Mouse (Mus musculus) hindbrain, embryonic 15.5 days (tissue): Measurements from ENCODE around the gene Tmem132d. TPM values are rescaled to one million over a fixed set of nuclear protein-coding genes. Genes with fewer than 3 reads are reported as not detected.

ENCODE experiments used
- ATAC-seq: fragments of 200-750 bp; cut with Nextera tagmentation; 2 replicates; pipeline ENCODE4 v1.8.0; 2017; ENCODE audit warnings: low read depth, moderate number of reproducible peaks, moderate TSS enrichment; ENCODE audit not compliant: low FRiP score
- H3K27ac ChIP-seq: fragments of 300-500 bp; sonication (generic); replicated peaks from 2 replicates; pipeline ENCODE4 v1.5.1; 2015; ENCODE audit warnings: mild to moderate bottlenecking, inconsistent platforms
- H3K27me3 ChIP-seq: fragments of 300-500 bp; sonication (generic); 2 replicates; pipeline ENCODE4 v1.6.1; 2015; ENCODE audit warnings: control low read depth, inconsistent platforms
- H3K36me3 ChIP-seq: fragments of 300-500 bp; sonication (generic); 2 replicates; pipeline ENCODE4 v1.6.1; 2015; ENCODE audit warnings: control low read depth, inconsistent platforms
- H3K4me1 ChIP-seq: fragments of 300-500 bp; sonication (generic); replicated peaks from 2 replicates; pipeline ENCODE4 v1.6.1; 2015; ENCODE audit warnings: control low read depth, inconsistent platforms
- H3K4me2 ChIP-seq: fragments of 300-500 bp; sonication (generic); 2 replicates; pipeline ENCODE4 v1.6.1; 2015; ENCODE audit warnings: moderate library complexity, mild to moderate bottlenecking, inconsistent platforms
- H3K4me3 ChIP-seq: fragments of 300-500 bp; sonication (generic); 2 replicates; pipeline ENCODE4 v1.5.1; 2015; ENCODE audit warnings: mild to moderate bottlenecking, inconsistent platforms
- H3K9ac ChIP-seq: fragments of 300-500 bp; sonication (generic); 2 replicates; pipeline ENCODE4 v1.6.1; 2015; ENCODE audit warnings: inconsistent platforms
- H3K9me3 ChIP-seq: fragments of 300-500 bp; sonication (generic); 2 replicates; pipeline ENCODE4 v1.6.1; 2016; ENCODE audit warnings: control low read depth, inconsistent platforms
- WGBS: fragments of 180-500 bp; shearing (Covaris S2); methylation state at CpG from one replicate; pipeline ENCODE4 v1.1.7; 2015; 5-methylcytosine and 5-hydroxymethylcytosine counted together
- polyA plus RNA-seq: library from polyadenylated mRNA; unstranded; fragments of >200 nt; fragmentation: Nextera tagmentation; extraction: Ambion mirVana; gene quantifications from 2 replicates; pipeline ENCODE4 v1.2.1, GENCODE M21; 2015

The Tmem132d gene
- polyA plus RNA-seq, 1 experiment from 2014 or later: 6.3 TPM

DNA sequence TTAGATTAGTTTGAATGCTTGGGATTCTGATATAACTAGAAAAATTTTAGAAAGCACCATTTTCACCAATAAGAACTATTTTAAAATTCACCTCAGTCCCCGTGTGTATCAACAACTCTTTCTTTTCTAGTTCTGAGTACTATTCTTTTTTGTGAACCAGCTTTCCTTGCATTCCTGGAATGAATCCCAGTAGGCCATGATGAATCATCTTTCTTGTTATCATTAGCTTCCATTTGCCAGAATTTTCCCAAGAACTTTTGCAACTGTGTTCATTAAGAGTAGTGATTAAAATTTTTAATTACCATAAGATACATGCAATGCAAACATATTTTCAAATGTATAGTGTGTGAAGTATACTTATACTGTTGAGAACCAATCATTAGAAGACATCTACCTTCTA, 537.7 kb downstream of the Tmem132d start:
- peaks cover 6% of the 10 kb centered on the region; the same call in 1 of the 2 replicates for H3K4me1 ChIP-seq

DNA sequence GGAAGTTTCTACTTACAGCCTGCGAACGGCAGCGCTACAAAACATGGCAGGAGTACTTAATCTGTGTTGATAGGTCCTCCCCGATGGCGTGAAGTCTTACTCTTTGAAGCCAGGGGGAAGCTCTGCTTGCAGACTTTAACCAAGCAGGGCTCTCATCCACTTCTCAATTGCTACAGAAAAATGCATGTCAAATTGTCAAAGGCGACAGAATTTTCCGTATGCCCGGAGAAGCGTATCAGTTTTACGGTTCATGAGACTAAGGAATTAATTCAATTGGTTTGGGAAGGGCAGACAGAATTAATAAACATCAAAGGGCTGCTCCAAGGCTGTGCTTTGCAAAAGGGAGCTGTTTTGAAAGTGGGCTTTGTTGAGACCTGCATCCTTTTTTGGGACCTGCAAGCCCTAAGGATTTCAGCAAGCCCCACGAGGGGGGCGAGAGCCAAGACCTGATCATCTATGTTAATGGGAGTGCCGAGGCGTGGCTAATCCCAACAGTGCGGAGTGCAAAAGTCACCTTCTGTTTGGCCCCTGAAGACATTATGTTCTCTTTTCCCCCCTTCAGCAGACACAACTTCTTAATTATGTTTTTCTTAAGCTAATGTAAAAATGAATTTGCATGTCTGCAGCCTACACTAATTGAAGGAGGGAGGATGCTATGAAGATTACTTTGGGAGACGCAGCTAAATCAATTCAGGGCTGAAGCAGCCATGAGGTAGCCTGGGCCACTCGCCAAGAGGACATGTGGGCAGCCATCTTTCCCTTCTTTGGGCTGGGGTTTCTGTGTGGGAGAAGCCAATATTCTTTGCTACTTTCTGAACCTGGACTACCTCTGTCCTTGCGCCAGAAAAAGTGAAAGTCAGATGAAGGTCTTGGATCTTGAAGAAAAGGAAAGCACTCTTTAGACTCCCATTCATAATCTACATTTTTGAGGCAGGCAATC, 547.0 kb downstream of the Tmem132d start:
- no peak for ATAC-seq
- Histone ChIP-seq H3K4me1 (no peaks in the 10 kb centered on the region), H3K9me3 (no peaks in the 10 kb centered on the region), H3K4me2 (no peak overlapping the region), H3K36me3 (no peaks in the 10 kb centered on the region), H3K27me3 (no peaks in the 10 kb centered on the region), H3K9ac (no peak overlapping the region), H3K4me3 (no peak overlapping the region), H3K27ac (no peak overlapping the region)
- WGBS: 48% methylated on average over 18 of the region's 18 CpGs

More for the DNA sequence above, 537.7 kb downstream of the Tmem132d start:
- H3K36me3 ChIP-seq: no peaks in the 10 kb centered on the region
- H3K27me3 ChIP-seq: no peaks in the 10 kb centered on the region
- H3K9ac ChIP-seq: no peak overlapping the region
- no peak overlapping the region for H3K4me2 ChIP-seq
- no peak overlapping the region for H3K27ac ChIP-seq
- no peaks in the 10 kb centered on the region for H3K9me3 ChIP-seq
- WGBS: 93% methylated on average over 1 of the region's 1 CpGs
- no peak for ATAC-seq
- no peak overlapping the region for H3K4me3 ChIP-seq

DNA sequence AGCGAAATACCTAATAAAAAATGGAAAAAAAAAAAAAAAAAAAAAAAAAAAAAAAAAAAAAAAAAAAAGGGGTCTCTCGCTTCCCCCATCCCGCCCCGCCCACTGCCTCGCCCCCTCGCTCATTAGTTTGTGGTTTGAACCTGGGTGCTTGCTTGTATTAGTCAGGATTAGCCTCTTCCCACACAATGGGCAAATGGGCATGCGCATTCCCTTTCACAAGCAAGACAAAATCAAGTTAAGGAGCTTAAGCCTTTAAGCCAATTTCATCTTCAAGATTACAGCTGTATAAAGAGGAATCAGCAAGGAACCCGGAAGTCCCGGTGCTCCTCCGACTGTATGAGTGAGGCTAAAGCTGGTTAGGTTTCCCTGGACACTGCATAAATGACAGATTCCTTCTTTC, 549.9 kb downstream of the Tmem132d start:
- ATAC-seq: no peak
- 74% methylated on average over 9 of the region's 10 CpGs for WGBS
- no peaks in the 10 kb centered on the region for H3K36me3 ChIP-seq

DNA sequence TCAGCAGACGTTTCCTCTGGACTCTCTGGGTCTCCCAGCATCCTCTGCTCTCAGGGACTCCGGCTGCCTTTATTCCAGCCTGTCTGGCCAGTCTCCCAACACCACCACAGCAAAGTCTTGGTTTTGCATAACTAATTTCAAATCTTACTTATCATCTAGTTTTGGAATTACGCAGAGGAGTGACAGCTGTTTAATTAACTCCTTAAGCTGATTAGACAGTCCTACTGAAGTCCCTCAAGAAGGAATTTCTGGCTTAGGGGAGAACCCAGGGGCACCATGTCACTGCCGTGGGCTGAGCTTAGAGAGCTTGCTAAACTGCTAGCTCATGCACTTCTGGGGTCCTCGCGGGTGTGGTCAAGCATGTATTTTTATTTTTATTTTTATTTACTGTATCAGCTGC, 558.4 kb downstream of the Tmem132d start:
- H3K4me3 ChIP-seq: no peak overlapping the region

More for the DNA sequence above, 549.9 kb downstream of the Tmem132d start:
- Histone ChIP-seq H3K9ac (no peak overlapping the region), H3K4me3 (no peak overlapping the region), H3K9me3 (no peaks in the 10 kb centered on the region), H3K27me3 (no peaks in the 10 kb centered on the region), H3K4me1 (no peaks in the 10 kb centered on the region), H3K27ac (no peak overlapping the region), H3K4me2 (no peak overlapping the region)

DNA sequence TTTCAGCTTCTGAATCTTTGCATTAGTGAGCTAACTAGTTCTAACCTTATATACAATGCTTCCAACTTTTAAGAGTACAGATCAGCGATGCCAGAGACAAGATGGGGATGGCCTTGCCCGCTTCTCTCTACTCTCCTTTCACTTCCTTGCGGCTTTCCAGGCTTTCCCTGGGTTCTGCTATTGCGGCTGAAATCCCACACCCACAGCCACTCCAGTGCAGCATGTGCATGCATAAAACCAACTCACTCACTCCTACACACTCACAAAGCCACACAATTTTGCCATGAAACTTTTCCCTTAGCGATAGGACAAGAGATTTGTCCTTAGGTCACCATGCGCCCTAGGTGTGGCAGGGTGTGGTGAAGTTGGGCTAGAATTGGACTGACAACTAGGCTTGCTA, 567.7 kb downstream of the Tmem132d start:
- Histone ChIP-seq H3K27ac (no peak overlapping the region), H3K36me3 (no peaks in the 10 kb centered on the region), H3K4me1 (no peaks in the 10 kb centered on the region), H3K4me3 (no peak overlapping the region), H3K9ac (no peak overlapping the region), H3K27me3 (no peaks in the 10 kb centered on the region), H3K9me3 (no peaks in the 10 kb centered on the region), H3K4me2 (no peak overlapping the region)
- whole genome bisulfite sequencing: 92% methylated on average over 6 of the region's 6 CpGs
- no peak for ATAC-seq

More for the DNA sequence above, 558.4 kb downstream of the Tmem132d start:
- no peaks in the 10 kb centered on the region for H3K4me1 ChIP-seq
- no peaks in the 10 kb centered on the region for H3K9me3 ChIP-seq
- no peak for ATAC-seq
- no peaks in the 10 kb centered on the region for H3K36me3 ChIP-seq
- H3K9ac ChIP-seq: no peak overlapping the region
- no peaks in the 10 kb centered on the region for H3K27me3 ChIP-seq
- WGBS: 71% methylated on average over 6 of the region's 6 CpGs
- no peak overlapping the region for H3K27ac ChIP-seq
- H3K4me2 ChIP-seq: no peak overlapping the region

DNA sequence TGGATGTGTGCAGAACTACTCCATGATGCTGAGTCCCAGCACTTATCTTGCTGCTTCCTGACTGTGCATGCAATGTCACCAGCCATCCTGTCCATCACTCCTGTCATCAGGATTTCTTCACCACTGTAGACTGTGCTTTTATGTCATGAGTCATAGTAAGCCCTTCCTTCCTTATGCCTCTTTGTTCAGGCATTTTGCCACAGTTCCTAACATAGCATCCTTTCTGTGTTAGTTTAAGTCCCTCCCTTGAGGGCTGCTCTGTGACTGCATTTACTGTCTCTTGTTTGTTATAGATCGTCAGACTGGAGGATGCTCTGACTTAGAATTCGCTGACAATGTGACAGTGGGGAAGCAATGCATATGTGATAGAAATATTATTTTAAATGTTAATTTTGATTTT, 573.2 kb downstream of the Tmem132d start:
- no peak for ATAC-seq
- Histone ChIP-seq H3K4me2 (no peak overlapping the region), H3K27ac (no peak overlapping the region), H3K36me3 (no peaks in the 10 kb centered on the region), H3K27me3 (no peaks in the 10 kb centered on the region), H3K4me1 (no peaks in the 10 kb centered on the region), H3K9ac (no peak overlapping the region), H3K9me3 (no peaks in the 10 kb centered on the region), H3K4me3 (no peak overlapping the region)
- WGBS: 71% methylated on average over 2 of the region's 2 CpGs

DNA sequence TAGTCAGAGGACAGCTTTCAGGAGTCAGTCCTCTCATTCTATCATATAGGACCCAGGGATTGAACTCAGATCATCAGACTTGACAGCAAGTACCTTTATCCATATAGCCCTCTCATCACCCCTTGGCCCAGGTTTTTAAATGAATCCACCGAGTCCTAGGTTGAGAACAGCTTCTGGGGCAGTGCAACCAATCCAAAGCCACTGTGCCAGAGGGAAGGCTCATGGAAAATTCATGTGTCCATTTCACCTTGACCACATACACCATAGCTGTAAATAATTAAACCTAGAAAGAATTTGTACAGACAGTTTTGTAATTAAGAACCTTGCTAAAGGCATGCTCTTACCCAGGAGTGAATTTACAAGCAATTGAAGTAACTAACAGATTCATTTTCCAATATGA, 580.6 kb downstream of the Tmem132d start:
- Histone ChIP-seq H3K4me1 (no peaks in the 10 kb centered on the region), H3K9me3 (no peaks in the 10 kb centered on the region), H3K9ac (no peak overlapping the region), H3K36me3 (no peaks in the 10 kb centered on the region), H3K27me3 (no peaks in the 10 kb centered on the region), H3K4me2 (no peak overlapping the region), H3K27ac (no peak overlapping the region), H3K4me3 (no peak overlapping the region)
- WGBS: 94% methylated on average over 1 of the region's 1 CpGs
- ATAC-seq: no peak

DNA sequence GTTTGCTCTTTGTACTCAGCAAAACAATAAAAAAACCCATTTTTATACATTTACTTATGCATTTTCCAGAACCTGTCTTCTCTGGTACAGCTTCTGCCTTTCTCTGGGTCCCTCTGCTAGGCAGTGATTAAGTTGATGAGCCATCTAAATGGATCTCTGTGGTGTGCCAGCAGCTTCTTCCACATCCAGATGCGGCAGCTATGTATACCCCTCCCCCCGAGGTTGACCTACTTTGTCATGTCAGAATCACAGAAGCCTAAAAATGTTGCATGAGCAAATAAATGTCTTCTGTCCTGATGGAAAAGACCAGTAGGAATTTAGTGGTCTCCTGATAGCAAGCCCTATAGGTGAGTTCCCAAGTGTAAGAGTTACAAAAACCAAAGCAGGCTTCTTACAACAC, 601.1 kb downstream of the Tmem132d start:
- H3K27me3 ChIP-seq: no peaks in the 10 kb centered on the region
- H3K9me3 ChIP-seq: no peaks in the 10 kb centered on the region
- H3K4me1 ChIP-seq: no peaks in the 10 kb centered on the region
- H3K36me3 ChIP-seq: no peaks in the 10 kb centered on the region
- no peak overlapping the region for H3K9ac ChIP-seq
- no peak overlapping the region for H3K27ac ChIP-seq
- ATAC-seq: no peak
- no peak overlapping the region for H3K4me2 ChIP-seq
- WGBS: 77% methylated on average over 2 of the region's 2 CpGs
- no peak overlapping the region for H3K4me3 ChIP-seq

DNA sequence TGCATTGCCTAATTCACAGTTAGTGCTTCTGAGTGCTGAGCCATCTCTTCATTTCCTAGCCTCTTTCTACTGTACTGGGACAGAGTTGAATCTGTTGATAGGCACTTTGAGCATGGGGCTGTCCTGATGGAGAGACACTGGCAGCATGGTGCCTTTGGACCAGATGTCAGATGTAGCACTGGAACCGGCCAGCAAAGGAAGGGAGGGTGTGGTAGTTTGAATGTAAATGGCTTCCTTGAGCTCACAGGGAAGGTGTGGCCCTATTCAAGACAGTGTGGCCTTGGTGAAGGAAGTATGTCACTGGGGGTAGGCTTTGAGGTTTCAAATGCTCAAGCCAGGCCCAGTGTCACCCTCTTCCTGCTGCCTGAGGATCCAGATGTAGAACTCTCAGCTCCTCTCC, 602.0 kb downstream of the Tmem132d start:
- H3K9ac ChIP-seq: no peak overlapping the region
- no peaks in the 10 kb centered on the region for H3K36me3 ChIP-seq
- no peak overlapping the region for H3K4me2 ChIP-seq
- H3K4me1 ChIP-seq: no peaks in the 10 kb centered on the region
- H3K4me3 ChIP-seq: no peak overlapping the region
- H3K9me3 ChIP-seq: no peaks in the 10 kb centered on the region
- WGBS: 91% methylated on average over 1 of the region's 1 CpGs
- ATAC-seq: no peak
- H3K27ac ChIP-seq: no peak overlapping the region
- no peaks in the 10 kb centered on the region for H3K27me3 ChIP-seq

DNA sequence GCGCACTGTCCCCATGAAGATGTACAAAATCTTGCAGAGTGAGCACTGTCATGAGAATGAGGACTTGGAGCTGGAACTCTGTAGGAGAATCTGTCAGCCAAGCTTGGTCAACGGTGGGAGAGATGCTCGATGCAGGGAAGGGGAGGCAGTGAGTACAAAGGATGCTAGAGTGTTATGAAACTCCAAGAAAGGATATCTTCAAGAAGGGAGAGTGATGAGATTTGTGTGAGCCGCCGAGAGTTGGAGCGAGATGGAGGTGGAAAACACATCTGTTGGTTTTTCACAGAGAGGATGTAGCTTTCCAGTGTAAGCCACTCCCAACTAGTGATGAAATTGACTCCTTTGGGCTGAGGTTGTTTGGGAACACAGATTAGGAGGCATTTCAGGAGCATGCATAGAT, 604.1 kb downstream of the Tmem132d start:
- no peak for ATAC-seq
- no peak overlapping the region for H3K27ac ChIP-seq
- WGBS: 89% methylated on average over 6 of the region's 6 CpGs
- H3K4me2 ChIP-seq: no peak overlapping the region
- H3K4me3 ChIP-seq: no peak overlapping the region
- no peaks in the 10 kb centered on the region for H3K4me1 ChIP-seq
- H3K9ac ChIP-seq: no peak overlapping the region
- no peaks in the 10 kb centered on the region for H3K27me3 ChIP-seq
- no peaks in the 10 kb centered on the region for H3K9me3 ChIP-seq
- no peaks in the 10 kb centered on the region for H3K36me3 ChIP-seq

DNA sequence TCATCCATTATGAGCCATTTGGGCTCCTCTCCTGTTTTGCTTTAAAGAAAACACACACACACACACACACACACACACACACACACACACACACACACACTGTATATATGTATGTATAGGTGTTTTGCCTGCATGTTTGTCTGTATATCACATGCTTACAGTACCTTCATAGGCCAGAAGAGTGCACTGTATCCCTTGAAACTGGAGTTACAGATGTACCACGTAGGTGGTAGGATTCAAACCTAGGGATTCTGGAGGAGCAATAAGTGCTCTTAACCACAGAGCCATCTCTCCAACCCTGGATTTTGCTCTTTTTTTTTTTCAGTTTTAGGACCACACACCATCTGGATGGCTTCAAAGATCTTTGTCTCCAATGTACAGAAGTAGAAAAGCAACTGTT, 610.9 kb downstream of the Tmem132d start:
- ATAC-seq: no peak
- H3K27ac ChIP-seq: no peak overlapping the region

DNA sequence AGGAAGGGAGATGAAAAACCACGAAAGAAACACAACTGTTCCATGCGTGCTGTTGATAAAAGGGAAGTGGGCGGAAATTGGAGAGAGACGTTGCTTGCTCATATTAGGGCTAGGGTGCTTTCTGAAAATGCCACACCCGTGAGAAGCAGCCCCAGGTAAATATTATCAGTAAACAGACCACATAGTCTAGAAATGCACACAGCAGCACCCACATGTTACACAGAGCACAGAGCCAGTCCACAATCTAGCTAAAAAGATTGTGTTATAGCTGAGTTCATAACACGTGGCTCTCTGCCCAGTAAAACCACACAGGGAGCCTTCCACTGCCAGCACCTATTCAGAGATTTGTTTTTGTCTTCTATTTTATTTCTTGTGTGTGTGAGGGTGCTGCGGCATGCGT, 617.6 kb downstream of the Tmem132d start:
- WGBS: 80% methylated on average over 8 of the region's 8 CpGs
- H3K27me3 ChIP-seq: no peaks in the 10 kb centered on the region
- no peak overlapping the region for H3K4me3 ChIP-seq
- no peaks in the 10 kb centered on the region for H3K9me3 ChIP-seq
- no peak overlapping the region for H3K27ac ChIP-seq
- no peaks in the 10 kb centered on the region for H3K4me1 ChIP-seq
- no peak overlapping the region for H3K9ac ChIP-seq
- H3K4me2 ChIP-seq: no peak overlapping the region
- H3K36me3 ChIP-seq: no peaks in the 10 kb centered on the region
- no peak for ATAC-seq

More for the DNA sequence above, 610.9 kb downstream of the Tmem132d start:
- Histone ChIP-seq H3K36me3 (no peaks in the 10 kb centered on the region), H3K27me3 (no peaks in the 10 kb centered on the region), H3K9me3 (no peaks in the 10 kb centered on the region), H3K4me2 (no peak overlapping the region), H3K4me3 (no peak overlapping the region), H3K4me1 (no peaks in the 10 kb centered on the region), H3K9ac (no peak overlapping the region)
- WGBS: 39% methylated on average over 1 of the region's 1 CpGs

DNA sequence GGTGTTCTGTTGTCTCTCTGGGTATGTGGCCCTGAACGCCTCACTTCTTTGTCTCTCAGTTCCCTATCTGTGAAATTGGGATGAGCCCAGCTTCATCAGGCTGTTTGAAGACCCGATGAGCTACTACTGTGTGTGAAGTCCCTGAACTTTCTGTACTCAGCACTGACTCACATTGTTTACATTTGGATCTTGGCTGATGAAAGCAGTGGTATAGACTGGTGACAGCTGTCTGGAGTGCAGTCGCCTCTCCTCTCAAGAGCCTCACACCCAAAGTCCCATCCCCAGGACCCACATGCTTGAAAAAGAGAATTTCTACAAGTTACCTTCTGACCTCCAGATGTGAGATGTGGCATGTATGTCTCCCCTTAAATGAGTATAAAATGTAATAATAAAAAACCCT, 625.5 kb downstream of the Tmem132d start:
- no peak overlapping the region for H3K9ac ChIP-seq
- no peaks in the 10 kb centered on the region for H3K9me3 ChIP-seq
- H3K4me3 ChIP-seq: no peak overlapping the region
- H3K27ac ChIP-seq: no peak overlapping the region
- no peaks in the 10 kb centered on the region for H3K36me3 ChIP-seq
- H3K4me1 ChIP-seq: no peaks in the 10 kb centered on the region
- WGBS: 90% methylated on average over 3 of the region's 3 CpGs
- ATAC-seq: no peak
- no peak overlapping the region for H3K4me2 ChIP-seq
- no peaks in the 10 kb centered on the region for H3K27me3 ChIP-seq
